Mouse (Mus musculus) lung, postnatal 4 days (tissue): Measurements from ENCODE around the gene Cdhr3.
"Not testable (repeated sequence)": the region's sequence is repeated elsewhere in the genome, so short reads cannot be mapped to it uniquely, and the experiment has no call there.

Experiments used
- DNase-seq, 2 experiments: peaks; one replicate each; pipeline ENCODE4 v3.0.0; 2021

Cdhr3 gene

GRCm38 (mm10) chr12:33000402-33000801 lies 92.3 kb downstream of the Cdhr3 start:
- DNase-seq = no peak

DNA sequence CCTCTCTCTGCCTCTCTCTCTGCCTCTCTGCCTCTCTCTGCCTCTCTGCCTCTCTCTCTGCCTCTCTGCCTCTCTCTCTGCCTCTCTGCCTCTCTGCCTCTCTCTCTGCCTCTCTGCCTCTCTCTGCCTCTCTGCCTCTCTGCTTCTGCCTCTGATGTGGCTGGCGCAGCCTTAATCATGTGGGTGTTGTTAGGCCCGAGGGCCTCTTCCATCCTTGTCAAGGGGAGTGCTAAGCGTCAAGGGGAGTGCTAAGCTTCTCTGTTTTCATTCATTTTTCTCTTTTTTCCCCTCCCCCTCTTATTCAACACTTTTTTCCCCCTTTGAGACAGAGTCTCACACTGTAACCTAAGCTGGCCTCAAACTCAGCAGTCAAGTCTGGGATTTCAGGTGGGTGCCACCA lies 92.9 kb downstream of the Cdhr3 start:
- not testable (repeated sequence) for DNase-seq

GRCm38 (mm10) chr12:32998766-32999165 lies 93.9 kb downstream of the Cdhr3 start:
- no peak for DNase-seq

DNA sequence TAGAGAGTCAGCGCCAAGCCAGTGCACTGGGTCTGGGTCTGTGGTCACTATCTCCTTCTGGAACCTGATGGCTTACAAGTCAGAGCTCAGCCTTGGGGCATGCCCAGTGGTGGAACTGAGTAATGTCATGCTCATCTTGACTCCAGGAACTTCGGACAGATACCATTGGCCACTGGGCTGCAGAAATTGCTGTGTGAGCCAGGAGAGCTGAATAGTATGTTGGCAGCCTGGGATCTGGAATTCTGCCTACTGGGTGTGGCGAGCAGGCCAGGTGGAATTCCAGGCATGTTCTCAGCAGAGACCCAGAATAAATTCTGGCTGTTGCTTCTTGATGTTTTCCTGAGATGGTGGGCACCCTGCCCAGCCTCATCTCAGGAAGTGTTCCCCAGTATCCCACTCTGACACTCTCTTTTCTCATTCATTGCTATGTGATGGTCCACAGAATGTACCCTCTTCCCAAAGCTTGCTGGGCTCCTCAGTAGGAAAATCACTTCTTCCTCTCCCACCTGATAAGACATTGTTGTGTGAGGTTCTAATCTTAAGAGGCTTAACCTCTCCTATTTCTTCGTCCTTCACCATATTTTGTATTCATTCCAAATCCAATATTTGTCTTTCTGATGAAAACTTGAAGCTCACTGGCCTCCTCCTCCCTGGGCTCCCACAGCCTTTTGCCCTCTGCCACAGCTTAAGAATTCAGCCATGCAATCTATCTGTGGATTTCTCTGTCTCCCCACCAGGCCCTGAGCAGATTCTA lies 97.4 kb downstream of the Cdhr3 start:
- peak; percentile 59 to 79 for DNase-seq

GRCm38 (mm10) chr12:32994081-32994480 lies 98.6 kb downstream of the Cdhr3 start:
- no peak for DNase-seq

DNA sequence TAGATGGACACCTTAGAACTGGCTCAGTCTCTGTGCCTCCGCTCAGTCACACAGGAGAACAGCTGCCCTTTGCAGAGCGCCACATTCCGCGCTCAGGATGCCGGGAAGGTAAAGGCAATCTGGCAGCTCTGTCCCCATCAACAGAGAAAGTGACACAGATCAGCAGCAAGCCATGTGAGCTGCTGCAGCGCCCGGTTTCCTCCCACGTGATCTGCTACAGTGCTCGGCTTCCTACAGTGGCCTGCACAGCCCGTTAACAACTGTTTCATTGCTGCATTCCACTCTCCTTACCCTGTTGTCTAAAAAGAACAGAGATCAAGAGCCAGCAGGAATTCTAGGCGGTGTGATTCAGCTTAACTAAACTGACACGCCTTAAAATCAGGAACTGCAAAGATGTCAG lies 102.9 kb downstream of the Cdhr3 start:
- peak; percentile 25 to 41 for DNase-seq

- no peak for DNase-seq
These were observed 106.4 kb downstream of the Cdhr3 start for GRCm38 (mm10) chr12:32986284-32986683.
